Mouse (Mus musculus) cortical plate, adult 2 months (tissue): ENCODE data around the gene Tepsin.

Experiments used
- CTCF ChIP-seq: fragments of 200-500 bp; IDR thresholded peaks from 2 replicates; pipeline ENCODE4 v1.5.1; 2011; ENCODE audit warnings: mild to moderate bottlenecking, control low read depth, low read length; ENCODE audit not compliant: insufficient read depth; ENCODE audit errors: extremely low read depth
- POLR2A ChIP-seq: fragments of 200-500 bp; IDR thresholded peaks from 2 replicates; pipeline ENCODE4 v1.6.1; 2011; ENCODE audit warnings: mild to moderate bottlenecking, low read length, control low read depth; ENCODE audit not compliant: insufficient read depth; ENCODE audit errors: extremely low read depth

DNA sequence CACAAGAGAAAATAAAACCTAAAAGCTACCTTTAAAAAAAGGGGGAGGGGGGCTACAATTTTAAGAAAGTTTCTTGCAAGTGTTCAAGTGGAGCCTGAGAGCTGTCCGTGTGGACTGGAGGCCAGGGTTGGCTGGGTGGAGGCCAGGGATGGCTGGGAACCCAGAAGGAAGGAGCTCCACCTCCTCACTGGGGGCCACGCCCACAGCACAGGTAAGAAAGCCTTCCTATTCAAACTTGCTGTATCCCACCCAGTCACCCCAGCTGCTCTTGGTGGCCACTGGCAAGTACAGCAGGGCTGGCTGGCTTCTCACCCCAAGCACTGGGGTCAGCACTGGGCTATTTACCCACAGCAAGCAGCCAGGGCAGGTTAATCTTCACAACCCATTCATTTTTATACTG lies 8.5 kb upstream of the Tepsin start:
- TF ChIP-seq POLR2A = no peak
- TF ChIP-seq CTCF = no peak
